Mouse (Mus musculus): ENCODE measurements around the gene Pld5.

Pld5 gene

GRCm38 (mm10) chr1:176167784-176168183 lies 107.3 kb downstream of the Pld5 start:
- in situ Hi-C loops (cut with MboI, MseI) = loop anchor here (10.0 kb wide), 1 partner anchor 1387 kb away; no protein-coding TSS in a partner anchor

- in situ Hi-C loops (cut with MboI, MseI) = loop anchor here (10.0 kb wide), 1 partner anchor 1388 kb away; no protein-coding TSS in a partner anchor
Measured at GRCm38 (mm10) chr1:176167114-176167513, 108.0 kb downstream of the Pld5 start.

- in situ Hi-C loops (cut with MboI, MseI) = no loop called here
Measured at GRCm38 (mm10) chr1:176145306-176145705, 129.8 kb downstream of the Pld5 start.

DNA sequence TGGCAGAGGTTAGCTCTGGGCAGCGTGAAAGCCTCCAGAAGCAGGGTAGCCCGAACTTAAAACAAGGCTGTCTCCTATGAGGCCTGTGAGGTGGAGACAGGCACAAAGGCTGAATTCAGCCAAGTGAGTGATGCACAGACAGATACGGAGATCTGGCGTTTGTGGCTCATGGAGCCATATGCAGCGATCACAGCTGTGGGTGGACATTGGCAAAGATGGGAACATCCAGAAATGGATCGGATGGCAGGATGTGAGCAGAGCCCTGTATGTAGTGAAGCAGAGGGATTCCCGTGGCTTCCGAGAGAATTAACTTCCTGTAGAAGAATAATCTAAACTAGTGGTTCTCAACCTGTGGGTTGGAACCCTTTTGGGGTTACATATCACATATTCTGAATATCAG lies 140.7 kb downstream of the Pld5 start:
- in situ Hi-C loops (cut with MboI, MseI) = no loop called here

DNA sequence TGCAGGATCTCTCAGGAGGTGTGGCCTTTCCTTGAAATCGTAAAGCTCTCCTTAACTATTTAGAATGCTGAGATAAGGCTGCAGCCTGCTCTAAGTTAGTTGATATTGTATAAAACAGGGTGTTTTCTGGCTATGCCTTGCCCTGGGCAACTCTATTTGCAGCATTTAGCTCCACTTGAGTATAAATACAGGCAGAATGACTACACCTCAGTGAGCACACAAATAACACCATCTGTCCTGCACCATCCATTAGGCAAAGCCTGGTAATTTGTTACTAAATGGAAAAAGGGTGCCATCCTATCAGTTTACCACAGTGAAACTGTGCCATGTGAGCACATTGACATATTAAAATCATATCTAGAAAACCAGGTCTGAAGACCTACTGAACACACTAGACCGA lies 149.3 kb downstream of the Pld5 start:
- in situ Hi-C loops (cut with MboI, MseI) = no loop called here

DNA sequence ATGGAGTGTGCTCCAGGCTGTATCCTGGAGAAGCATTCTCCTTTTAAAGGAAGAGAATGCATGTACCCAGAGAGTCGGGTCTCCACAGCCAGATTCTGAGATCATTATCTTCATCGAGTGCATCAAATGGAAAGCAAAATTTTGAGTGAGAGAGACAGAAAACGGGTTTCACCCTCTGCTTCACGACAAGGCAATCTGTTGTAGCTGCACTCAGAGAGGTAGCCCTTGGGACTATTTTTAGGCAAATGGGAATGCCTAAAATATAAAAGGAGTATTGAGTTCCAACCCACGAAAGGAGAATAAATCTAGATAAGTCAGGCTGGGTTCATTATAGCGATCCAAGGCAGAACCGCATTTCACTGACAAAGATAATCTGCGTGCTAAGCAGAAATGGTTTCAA lies 150.7 kb downstream of the Pld5 start:
- in situ Hi-C loops (cut with MboI, MseI) = no loop called here

DNA sequence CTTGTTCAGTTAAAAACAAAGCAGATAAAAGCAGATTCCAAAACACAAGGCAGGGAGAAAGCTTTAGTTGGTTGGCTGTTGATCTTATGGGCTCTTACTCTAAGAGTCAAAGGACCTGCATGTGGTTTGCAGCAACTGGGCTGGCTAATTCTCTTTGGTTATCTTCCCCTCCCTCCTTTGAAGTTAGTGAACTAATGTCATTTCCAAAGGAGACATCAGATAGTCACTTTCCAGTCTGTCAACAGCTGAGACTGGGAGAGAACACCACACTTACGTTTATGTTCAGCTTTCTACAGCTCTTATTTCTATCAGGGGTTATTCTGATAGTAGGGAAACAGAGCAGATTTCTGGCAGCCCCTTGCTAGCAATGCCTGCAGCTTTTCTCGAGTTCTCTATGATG lies 151.3 kb downstream of the Pld5 start:
- in situ Hi-C loops (cut with MboI, MseI) = no loop called here

- in situ Hi-C loops (cut with MboI, MseI) = no loop called here
Measured at GRCm38 (mm10) chr1:176115604-176116003, 159.5 kb downstream of the Pld5 start.

DNA sequence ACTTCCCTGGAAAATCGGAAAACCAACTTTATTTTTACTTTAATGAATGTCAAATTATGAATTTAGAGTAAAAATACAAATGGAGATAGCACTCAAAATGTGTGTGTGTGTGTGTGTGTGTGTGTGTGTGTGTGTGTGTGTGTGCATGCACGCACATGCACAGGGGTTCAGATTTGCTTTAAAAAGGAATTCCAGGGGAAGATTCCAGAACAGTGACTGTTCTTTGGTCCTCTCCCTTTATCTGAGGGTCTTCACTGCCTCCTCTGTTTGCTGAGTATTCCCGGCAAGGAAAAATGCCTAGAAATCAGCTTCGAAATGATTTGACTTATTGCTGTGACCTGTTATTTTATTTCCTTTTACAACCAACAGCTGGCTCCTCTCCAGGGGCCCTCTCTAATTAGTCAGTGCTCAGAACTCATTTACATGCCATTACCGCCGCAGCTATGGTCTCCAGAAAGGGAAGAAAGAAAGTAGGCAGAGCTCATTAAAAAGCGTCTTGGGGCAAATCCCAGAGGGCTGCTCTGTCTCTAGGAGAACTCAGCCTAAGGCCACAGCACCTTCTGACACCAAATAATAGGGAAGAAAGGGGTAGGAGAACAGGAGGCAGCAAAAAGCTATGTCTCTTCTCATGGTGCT lies 176.3 kb downstream of the Pld5 start:
- in situ Hi-C loops (cut with MboI, MseI) = no loop called here

GRCm38 (mm10) chr1:176092119-176092518 lies 183.0 kb downstream of the Pld5 start:
- in situ Hi-C loops (cut with MboI, MseI) = no loop called here

DNA sequence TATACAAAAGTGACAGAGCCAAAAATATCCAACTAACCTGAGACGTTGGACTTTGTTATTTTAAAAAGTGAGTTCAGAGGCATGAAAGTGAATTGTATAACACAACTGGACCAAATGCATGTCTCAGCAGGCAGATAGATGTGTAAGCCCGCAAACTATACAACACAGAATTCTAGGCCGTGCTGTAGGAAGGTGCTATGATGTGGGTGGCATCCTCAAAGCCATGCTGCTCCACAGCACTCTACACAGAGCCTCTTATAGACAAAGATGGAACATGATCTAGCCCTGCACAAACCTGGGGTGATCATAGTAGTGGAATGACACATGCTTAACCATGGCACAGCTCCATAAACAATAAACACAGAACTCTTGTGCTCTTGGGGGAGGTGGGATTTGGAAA lies 185.7 kb downstream of the Pld5 start:
- in situ Hi-C loops (cut with MboI, MseI) = no loop called here

DNA sequence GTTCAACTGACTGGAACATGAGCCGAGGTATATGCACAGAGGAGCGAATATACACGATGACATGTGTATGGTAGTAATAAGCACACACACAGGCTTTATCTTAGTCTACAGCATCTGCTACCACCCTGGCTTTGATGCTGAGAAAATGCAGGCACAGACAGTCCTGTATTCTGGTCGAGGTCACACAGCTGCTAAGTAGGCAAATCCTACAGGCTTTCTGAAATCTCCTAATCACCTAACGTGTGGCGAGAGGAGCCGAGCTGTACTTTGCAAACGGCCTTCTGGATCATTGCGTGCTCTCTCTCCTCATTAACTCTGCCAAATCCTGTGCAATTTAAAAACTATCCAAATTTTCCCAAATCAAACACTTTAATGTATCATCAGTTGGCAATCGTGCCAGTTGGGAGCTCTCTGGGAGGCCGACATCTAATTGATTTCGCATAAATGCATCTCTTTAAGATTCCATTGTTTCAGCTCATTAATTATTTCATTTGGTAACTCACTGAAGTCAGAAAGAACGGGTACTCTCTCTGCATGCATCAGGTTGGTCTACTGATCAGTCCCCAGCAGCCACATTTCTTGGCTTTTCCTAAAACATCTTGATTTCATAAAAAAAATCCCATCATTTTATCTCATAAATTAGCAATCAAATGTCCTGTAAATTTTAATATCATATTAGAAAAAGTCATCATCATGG lies 189.0 kb downstream of the Pld5 start:
- in situ Hi-C loops (cut with MboI, MseI) = no loop called here

DNA sequence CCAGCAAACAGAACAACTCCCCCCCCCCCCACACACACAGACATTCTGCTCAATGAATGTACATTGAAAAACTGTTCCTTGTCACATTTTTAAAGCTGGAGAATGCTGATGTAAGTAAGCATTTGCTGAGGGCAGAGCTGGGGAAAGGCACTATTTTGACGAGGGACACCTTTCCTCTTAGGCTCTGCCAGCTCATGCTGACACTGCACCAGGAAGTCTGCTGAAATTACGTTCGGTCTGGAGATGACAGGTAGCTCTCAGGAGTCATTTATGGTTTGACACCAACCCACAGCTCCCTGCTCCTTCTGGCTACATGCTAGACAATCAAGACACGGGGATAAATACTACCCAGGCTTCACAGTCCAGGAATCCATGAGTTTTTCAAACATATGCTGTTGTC lies 192.8 kb downstream of the Pld5 start:
- in situ Hi-C loops (cut with MboI, MseI) = no loop called here

DNA sequence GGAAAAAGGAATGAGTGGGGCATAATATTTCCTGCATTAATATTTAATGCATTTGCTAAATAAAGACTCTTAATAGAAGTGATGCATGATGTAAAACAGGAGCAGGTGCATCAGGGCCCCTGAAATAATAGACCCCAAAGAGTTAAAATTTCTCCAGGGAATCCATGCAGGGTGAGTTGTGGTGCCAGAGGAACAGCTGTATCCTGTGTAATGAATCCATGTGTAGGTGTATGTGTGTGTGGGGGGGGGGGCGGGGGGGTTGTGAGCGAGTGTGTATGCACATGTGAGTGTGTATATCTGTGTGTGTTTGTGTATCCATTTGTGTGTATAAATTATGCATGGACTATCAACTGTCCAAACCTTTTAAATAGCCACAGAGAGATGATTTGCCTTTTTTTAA lies 194.1 kb downstream of the Pld5 start:
- in situ Hi-C loops (cut with MboI, MseI) = no loop called here

DNA sequence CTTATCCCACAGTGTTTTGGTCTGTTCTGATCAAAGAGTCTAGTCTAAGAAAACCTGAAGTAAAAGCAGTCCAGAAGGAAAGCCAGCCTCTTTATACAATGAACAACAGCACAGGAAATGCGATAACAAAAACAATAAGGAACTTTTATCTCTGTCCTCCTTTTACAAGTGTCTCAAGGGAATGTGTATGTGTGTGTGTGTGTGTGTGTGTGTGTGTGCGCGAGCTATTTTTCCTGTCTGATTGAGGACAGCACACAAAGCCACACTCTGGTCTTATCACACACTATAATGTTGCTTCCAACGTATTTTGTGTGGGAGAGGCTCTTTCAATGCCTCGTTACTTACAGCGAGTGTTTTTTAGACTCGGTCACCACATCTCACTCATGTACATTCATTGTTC lies 196.7 kb downstream of the Pld5 start:
- in situ Hi-C loops (cut with MboI, MseI) = no loop called here

DNA sequence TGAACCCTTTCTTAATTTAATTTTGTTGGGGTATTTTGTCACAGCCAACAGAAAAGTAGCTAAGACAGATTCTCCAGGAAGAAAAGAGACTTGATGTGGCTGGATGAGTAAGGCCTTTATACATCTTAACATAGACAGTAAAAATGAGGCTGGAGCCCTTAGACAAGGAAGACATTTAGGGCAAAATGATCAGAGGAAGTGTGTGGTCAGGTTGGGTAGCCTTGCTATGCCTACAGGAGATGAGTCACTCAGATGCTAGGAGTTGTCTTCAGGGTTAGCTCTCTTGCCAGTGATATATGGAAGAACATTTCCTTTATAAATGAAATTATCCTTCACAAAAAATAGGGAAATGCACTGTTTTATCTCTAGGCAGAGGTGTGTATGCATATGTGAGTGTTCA lies 198.3 kb downstream of the Pld5 start:
- in situ Hi-C loops (cut with MboI, MseI) = no loop called here

DNA sequence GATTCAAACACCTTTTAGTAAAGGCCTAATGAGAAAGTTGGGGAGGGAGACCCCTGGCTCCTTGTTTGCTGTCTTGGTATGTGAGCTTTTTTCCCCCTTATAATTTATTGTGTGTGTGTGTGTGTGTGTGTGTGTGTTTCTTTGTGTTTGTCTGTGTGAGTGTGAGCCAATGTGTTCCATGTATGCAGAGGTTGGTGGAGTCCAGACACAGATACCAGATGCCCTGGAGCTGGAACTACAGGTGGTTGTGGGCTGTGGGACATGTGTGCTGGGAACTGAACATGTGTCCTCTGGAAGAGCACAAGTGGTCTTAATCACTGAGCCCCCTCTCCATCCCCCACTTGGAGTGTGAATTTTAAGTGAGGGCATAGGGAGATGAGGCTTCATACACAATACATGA lies 199.3 kb downstream of the Pld5 start:
- in situ Hi-C loops (cut with MboI, MseI) = no loop called here

GRCm38 (mm10) chr1:176075409-176075808 lies 199.7 kb downstream of the Pld5 start:
- in situ Hi-C loops (cut with MboI, MseI) = no loop called here

DNA sequence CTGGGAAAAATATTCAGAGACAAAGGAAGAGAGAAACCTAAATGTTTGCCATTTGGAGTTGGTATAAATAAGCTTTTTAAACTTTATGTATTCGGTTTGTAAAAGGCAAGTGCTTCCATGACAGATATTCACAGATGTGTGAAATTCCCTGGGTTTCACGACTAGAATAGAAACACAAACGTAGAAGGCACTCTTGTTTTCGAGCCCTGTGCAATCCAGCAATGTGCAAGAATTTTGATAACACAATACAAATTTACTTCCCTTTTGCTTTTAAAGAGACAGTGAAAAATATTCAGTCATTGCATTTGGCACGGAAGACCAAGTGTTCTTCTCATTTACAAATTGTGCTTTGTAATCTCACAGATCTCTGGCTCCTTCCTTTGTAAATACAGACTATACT lies 200.6 kb downstream of the Pld5 start:
- in situ Hi-C loops (cut with MboI, MseI) = no loop called here

DNA sequence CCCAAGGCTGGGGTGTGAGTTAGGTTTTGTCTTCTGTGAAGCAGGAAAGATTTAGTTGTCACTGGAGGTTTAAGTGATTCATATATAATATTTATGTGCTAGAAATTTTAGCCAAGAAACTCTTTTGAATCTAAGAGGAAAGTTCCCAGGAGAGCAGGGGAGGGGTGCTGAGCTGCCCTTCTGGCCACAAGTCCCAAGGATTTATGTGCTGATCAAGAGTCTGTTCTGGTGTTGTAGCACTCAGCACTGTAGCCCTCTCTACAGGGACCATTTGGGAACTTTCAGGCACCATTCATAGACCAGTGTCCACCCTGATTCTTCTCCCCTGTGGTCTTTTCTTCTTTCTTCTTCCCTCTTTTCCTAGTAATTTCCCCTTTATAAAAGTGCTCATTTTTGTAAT lies 209.8 kb downstream of the Pld5 start:
- in situ Hi-C loops (cut with MboI, MseI) = no loop called here

- in situ Hi-C loops (cut with MboI, MseI) = no loop called here
Measured at GRCm38 (mm10) chr1:176064471-176064870, 210.6 kb downstream of the Pld5 start.

GRCm38 (mm10) chr1:176053653-176054052 lies 221.5 kb downstream of the Pld5 start:
- in situ Hi-C loops (cut with MboI, MseI) = no loop called here

DNA sequence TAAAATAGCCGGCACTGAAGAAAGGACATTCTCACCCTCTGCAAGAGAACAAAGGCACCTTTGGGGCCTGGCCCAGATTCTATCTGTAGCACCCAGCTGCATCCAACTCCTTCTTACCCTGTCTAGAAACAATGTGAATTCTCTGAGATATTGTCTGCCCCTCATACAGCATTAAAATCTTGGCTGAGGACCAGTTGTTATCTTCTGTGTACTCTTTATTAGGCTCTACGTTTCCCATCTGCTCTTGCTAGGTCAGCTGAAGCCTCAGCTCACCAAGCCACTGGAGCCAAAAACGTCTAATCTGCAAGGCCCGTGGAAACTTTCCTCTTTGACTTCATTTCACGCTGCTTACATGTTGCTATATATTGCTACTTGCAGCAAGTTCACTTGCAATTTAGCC lies 228.1 kb downstream of the Pld5 start:
- in situ Hi-C loops (cut with MboI, MseI) = no loop called here

DNA sequence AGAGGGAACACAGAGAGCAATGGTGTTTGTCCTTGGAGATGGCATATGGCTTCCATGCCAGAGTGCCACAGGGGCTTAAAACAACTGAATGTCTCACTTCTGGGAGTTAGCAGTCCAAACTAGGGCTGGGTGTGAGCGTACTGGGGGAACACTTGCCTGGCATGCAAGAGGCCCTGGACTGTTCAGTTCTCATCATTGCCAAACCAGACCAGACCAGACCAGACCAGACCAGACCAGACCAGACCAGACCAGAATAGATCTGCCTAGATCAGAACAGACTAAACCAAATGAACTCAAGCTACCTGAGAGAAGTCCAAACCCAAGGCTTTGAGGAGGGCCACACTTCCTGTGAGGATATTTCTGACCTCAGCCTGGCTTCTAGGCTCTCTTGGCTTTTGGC lies 228.7 kb downstream of the Pld5 start:
- in situ Hi-C loops (cut with MboI, MseI) = no loop called here
